ENCODE assay signal across 18 mouse cellular contexts in the genomic region with DNA sequence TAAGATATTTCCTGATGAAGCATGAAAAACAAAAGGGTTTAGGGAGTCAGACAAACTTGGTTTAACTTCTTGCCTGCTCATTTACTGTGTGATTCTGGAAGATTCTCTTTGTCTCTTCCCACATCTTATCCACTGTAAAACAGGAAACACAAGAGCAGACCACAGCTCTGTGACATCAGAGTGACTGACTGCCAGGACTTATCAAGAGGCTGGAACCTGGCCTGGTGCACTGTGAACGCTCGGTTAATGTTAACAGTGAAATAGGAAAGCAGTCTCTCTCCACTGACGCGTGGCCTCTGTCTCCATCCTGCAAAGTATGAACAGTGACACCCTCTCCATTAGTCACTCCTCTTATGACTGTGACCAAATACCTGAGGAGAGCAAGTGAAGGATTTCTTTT.
A peak's percentile ranks its signal among the peaks of the same experiment; 100 is the strongest.
DNase-seq lines count a peak whose midpoint lies in the region; ATAC-seq and TF ChIP-seq lines count a peak whose summit lies in the region.
"Had no signal": no experiment of that assay in that cellular context is flagged by ENCODE, and none has a peak within 500 bp of the region (broad histone marks: within the 10 kb centered on the region; RNA-seq: fewer than 3 reads in every experiment).

No protein-coding gene starts in this region.

- WGBS in kidney, embryonic 15.5 days = 63% methylated on average over 4 of the region's 4 CpGs
- 8% methylated on average over 4 of the region's 4 CpGs for WGBS in liver, adult 2 months

- DNase-seq in cerebellum, postnatal 10 days = peak; percentile 59 to 68
- DNase-seq in cerebellum, postnatal 36 days = no peak
- no peak for DNase-seq in kidney, postnatal 14 days
- peak; percentile 47 for DNase-seq in liver, adult 2 months (ENCODE audit: extremely low read depth, low read depth, low spot score)
- no peak for DNase-seq in gastrocnemius, postnatal 36 days
- DNase-seq in thymus, postnatal 14 days = no peak
- DNase-seq: adrenal gland, postnatal 25 days; cerebellum, adult 2 months; gastrocnemius, postnatal 14 days; kidney, adult 2 months; kidney, postnatal 36 days; lung, postnatal 36 days; thymus, postnatal 36 days had no signal

- no peak overlapping the region for H3K9ac ChIP-seq in kidney, embryonic 15.5 days
- no peak overlapping the region for H3K9ac ChIP-seq in liver, adult 2 months (ENCODE audit: low read depth, low read length)
- H3K9ac ChIP-seq: midbrain, embryonic 12.5 days had no signal

- no peak for TF ChIP-seq POLR2A in liver, adult 2 months (IDR thresholded peaks at IDR 0.05; ENCODE audit: extremely low read depth, insufficient read depth, low read length)

- intact Hi-C loops in gastrocnemius, postnatal 36 days (cut with DNase I) = no loop called here

- no peaks in the 10 kb centered on the region for H3K36me3 ChIP-seq in kidney, embryonic 15.5 days
- no peaks in the 10 kb centered on the region for H3K36me3 ChIP-seq in liver, adult 2 months (ENCODE audit: control insufficient read depth, insufficient read depth, low read length)
- H3K36me3 ChIP-seq: midbrain, embryonic 12.5 days had no signal

- peaks cover 14% of the 10 kb centered on the region; the same call in 1 of the 2 replicates for H3K4me1 ChIP-seq in kidney, embryonic 15.5 days
- peaks cover 6% of the 10 kb centered on the region for H3K4me1 ChIP-seq in liver, adult 2 months (ENCODE audit: control insufficient read depth, insufficient read depth, low read length)
- H3K4me1 ChIP-seq: midbrain, embryonic 12.5 days had no signal

- ATAC-seq in kidney, embryonic 15.5 days (replicated peaks; ENCODE audit: low FRiP score) = 0 out of 2 replicates have a peak, but pooled peaks have one; percentile 20
- ATAC-seq in megakaryocyte-erythroid progenitor cell, adult 5-6 weeks (replicated peaks; ENCODE audit: low FRiP score, low TSS enrichment, poor library complexity, severe bottlenecking) = peak; percentile 81
- ATAC-seq: activated CD4-positive, CD25-positive, alpha-beta regulatory T cell, adult 4 months had no signal

- H3K27ac ChIP-seq in kidney, embryonic 15.5 days = no peak overlapping the region
- H3K27ac ChIP-seq in liver, adult 2 months (replicated peaks; ENCODE audit: insufficient read depth, low read depth, low read length) = no peak overlapping the region
- H3K27ac ChIP-seq: midbrain, embryonic 12.5 days had no signal

- H3K4me3 ChIP-seq in kidney, embryonic 15.5 days (replicated peaks) = no peak overlapping the region
- H3K4me3 ChIP-seq in liver, adult 2 months (ENCODE audit: insufficient read depth, low read depth, low read length) = no peak overlapping the region
- H3K4me3 ChIP-seq: midbrain, embryonic 12.5 days had no signal

- no peaks in the 10 kb centered on the region for H3K27me3 ChIP-seq in kidney, embryonic 15.5 days
- H3K27me3 ChIP-seq in liver, adult 2 months (ENCODE audit: control insufficient read depth, insufficient read depth, low read length) = no peaks in the 10 kb centered on the region
- H3K27me3 ChIP-seq: CH12.LX; midbrain, embryonic 12.5 days had no signal

- no peaks in the 10 kb centered on the region for H3K79me2 ChIP-seq in liver, adult 2 months (ENCODE audit: control insufficient read depth, insufficient read depth, low read length)

- H3K4me2 ChIP-seq in kidney, embryonic 15.5 days = no peak overlapping the region
- H3K4me2 ChIP-seq: midbrain, embryonic 12.5 days had no signal

- no peak for TF ChIP-seq CTCF in liver, adult 2 months (IDR thresholded peaks at IDR 0.05; ENCODE audit: low read depth, low read length)

- no peaks in the 10 kb centered on the region for H3K9me3 ChIP-seq in kidney, embryonic 15.5 days (replicated peaks)
- H3K9me3 ChIP-seq: midbrain, embryonic 12.5 days had no signal

Comparison
In these comparisons a context has a peak if more than half of its experiments do, and no peak if none do; other contexts are left out.
1. DNase-seq: peak in cerebellum, postnatal 10 days (2 of 2) and liver, adult 2 months (single experiment); none in cerebellum, postnatal 36 days (0 of 2), kidney, postnatal 14 days (single experiment), gastrocnemius, postnatal 36 days (0 of 2) and thymus, postnatal 14 days (single experiment).